Mouse (Mus musculus) adrenal gland, adult 8-10 months (tissue): ENCODE measurements at regions not wholly inside any gene's neighbourhood (a gene's known extent, or its start where the extent isn't known, plus 50 kb on each side); places are given as distances from the start of the nearest gene placed in this dataset.

Experiments
- DNase-seq: peaks from one replicate; pipeline ENCODE4 v3.0.0; 2022

DNA sequence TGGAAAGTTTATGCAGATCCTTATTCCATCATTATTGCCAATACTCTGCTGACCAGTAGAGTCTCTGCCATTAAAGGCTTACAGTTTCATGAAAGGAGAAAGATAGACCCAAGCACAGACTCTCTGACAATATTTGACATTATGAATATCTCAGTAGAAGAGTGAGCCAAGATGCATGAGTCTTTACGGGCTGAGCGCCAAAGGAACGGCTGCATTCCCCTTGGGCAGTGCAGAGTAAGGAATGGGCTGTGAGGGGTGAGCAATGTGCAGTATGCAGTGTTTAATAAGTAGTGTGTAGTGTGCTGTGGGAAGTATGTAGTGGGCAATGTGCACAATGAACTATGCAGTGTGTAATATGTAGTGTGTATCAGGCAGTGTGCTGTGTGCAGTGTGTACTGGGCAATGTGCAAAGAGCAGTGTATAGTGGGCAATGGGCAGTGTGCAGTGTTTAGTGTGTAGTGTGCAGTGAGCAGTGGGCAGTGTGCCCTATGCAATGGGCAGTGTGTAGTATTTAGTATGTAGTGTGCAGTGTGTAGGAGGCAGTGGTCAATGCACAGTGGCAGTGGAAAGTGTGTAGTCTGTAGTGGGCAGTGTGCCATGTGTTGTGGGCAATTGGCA lies 671.8 kb downstream of the 5730522E02Rik start:
- DNase-seq: no peak

GRCm38 (mm10) chr11:25536069-25536468 lies 674.5 kb downstream of the 5730522E02Rik start:
- no peak for DNase-seq

DNA sequence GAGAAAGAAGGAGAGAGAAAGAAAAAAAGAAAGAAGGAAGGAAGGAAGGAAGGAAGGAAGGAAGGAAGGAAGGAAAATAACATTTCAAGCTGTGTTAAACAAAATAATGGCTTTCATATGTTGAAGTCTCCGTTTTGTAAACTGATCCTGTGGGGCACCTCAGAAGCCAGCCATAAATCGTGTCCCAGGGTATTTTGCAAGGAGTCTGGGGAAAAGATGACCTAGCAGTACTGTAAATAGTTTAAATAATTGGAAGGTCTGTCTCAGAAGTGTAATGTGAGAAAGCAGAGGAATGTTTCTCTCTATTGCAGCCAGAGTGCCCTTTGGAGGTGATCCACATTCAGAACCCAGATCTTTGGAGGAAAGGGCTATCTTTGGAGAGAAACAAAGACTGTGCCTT lies 677.5 kb downstream of the 5730522E02Rik start:
- DNase-seq: no peak

DNA sequence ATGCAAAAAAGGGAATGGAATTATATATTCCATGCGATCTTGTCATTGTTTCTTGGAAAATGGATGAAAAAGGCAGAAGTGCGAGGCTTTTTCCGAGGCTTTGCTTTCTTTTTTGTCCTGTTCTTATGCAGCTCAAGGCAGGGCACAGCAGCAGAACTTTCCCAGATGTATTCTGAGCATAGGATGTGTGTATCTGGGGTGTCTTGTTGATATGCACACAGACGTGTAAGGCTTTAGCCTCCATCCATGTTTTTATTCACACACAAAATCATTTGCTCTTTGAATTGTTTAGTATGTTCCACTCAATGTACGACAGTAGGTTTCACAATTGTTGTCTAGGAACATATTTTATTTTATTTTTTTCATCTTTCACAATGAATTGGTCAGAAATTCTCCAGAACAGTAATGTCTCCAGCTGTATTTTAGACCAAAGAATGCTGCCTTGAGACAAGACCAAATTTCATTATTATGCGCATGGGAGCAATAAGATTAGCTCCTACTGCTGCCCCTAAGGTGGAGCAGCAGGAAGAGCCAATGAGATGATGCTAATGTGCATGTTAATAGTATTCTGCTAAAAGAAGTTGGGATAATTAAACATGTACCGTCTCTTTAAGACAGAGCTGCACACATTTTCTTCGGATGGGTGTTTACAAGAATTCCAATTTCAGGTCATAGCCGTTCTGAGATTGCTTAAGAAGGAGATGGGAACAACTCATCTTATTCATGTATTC lies 678.7 kb downstream of the 5730522E02Rik start:
- no peak for DNase-seq

DNA sequence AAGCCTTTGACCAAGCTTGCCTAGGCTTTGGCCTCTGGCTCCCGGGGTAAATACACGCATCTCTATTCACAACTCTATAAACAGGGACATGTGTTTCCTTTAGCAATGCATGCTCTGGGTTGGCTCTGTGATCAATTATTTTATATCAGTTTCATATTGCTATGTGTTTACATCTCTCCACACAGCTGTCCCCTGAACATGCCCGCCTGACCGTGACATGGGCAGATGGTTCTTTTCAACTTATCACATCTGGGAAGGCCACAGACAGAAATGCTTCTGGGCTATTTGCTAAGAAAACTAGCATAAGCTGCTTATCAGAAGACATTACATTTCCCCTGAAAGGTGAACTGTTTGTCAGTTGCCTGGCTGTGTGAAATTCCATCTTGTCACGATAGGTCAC lies 682.5 kb downstream of the 5730522E02Rik start:
- DNase-seq: no peak

- no peak for DNase-seq
Measured at GRCm38 (mm10) chr11:25518903-25519302, 691.7 kb downstream of the 5730522E02Rik start.

DNA sequence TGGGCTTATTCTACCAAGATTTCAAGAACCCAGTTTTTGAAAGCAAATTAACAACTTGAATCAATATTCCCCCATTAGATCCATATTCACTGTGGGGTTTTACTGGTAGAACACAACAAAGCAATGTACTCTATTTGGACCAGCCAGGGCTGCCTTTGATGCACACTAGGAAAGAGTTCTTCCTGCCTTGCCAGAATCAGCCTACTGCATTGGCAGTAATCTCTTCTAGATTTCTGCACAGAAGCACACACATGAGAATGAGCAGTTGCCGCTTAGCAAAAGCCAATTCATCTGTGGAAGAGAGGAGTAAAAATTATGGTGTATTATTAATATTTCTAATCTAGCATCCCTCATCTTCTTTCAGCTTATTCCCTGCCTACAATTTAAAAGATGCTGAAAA lies 692.4 kb downstream of the 5730522E02Rik start:
- DNase-seq: no peak

DNA sequence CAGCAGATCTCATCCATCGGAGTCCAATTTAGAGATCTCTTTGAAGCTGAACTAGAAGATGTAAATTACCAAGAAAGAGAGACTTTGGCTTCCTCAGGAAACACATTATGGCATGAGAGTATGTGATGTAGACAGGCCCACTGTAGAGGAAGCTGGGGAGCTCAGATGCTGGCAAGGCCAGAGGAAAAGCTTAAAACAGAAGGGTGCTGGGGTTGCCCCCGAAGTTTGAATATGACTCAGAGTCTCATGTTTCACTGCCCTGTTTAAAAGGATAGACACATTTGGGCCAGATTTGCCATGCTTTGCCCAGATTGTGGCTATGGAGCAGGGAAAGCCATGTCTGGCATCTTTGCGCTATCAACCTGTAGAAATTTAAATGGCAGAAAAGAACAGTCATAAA lies 705.1 kb downstream of the 5730522E02Rik start:
- DNase-seq: no peak

DNA sequence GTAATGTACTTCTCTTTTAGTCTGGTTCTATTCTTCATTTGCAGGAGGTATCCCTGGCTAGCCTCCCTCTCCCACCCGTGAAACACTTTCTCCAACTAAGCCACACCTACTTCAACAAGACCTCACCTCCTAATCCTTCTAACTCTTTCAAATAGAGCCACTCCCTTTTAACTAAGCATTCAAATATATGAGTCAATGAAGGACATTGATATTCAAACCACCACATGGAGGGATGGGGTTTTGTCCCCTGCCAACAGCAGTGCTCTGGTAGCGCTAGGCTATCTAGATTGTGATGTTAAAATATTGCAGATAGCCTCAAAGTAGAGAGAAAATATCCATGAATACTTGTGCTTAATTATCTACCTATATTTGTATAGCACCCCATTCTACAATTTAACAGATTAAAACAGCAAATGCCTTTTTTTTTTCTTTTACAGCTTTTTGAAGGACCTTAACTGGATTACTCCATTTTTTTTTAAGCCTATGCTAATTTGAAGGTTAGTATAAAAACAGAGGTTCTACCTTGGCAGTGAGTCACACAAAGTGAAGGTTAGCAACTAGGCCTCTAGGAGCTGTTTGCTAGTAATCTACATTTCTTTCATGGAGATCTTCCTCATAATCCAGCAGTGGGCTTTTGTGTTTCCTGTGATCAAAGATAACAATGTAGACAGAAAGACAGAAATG lies 736.7 kb downstream of the 5730522E02Rik start:
- no peak for DNase-seq

- DNase-seq: no peak
Measured at GRCm38 (mm10) chr11:25469819-25470218, 740.7 kb downstream of the 5730522E02Rik start.

- no peak for DNase-seq
Measured at GRCm38 (mm10) chr11:25437206-25437605, 773.4 kb downstream of the 5730522E02Rik start.

DNA sequence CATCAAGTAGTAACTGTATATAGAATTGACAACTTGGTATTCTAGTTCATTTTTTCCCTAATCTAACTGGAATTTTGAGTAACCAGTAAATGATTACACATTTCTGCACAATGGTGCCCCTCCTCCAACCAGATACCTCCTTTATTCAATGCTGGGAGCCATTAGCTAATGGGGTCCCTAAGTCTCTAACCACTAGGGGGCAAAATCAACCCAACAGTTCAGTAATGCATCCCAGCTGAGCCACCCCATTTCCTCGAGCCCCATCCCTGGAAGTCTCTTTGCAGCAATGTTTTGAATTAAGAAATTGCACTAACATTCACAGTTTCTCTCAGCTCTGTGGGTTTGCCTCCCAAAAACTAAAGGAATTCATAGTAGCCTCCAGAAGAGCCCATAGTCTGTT lies 774.9 kb downstream of the 5730522E02Rik start:
- no peak for DNase-seq

GRCm38 (mm10) chr11:25423186-25423585 lies 787.4 kb downstream of the 5730522E02Rik start:
- no peak for DNase-seq

- no peak for DNase-seq
Measured at GRCm38 (mm10) chr11:25421486-25421885, 789.1 kb downstream of the 5730522E02Rik start.

GRCm38 (mm10) chr11:25410403-25411090 lies 800.0 kb downstream of the 5730522E02Rik start:
- DNase-seq: no peak

DNA sequence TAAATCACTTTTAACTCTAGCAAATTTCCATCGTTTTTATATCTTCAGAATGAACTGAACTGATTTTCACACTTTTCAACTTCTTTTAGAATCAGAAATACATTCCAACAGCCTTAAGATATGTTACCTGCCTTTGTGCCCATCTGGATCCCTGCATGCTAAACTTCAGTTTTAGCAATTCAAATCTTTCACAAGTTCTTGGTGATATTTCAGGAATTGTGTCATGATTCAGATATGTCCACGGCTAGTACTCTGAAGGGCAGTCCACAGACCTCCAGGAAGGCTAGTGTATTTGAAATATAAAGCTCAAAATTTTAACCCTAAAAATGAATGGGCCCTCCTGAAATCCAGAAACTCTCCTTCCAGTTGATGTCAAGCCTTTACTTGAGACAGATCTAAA lies 818.9 kb downstream of the 5730522E02Rik start:
- no peak for DNase-seq

- no peak for DNase-seq
Measured at GRCm38 (mm10) chr11:25367111-25367510, 843.5 kb downstream of the 5730522E02Rik start.

- no peak for DNase-seq
Measured at GRCm38 (mm10) chr11:25365433-25365832, 845.1 kb downstream of the 5730522E02Rik start.

GRCm38 (mm10) chr11:25359723-25360122 lies 850.8 kb downstream of the 5730522E02Rik start:
- DNase-seq: no peak

DNA sequence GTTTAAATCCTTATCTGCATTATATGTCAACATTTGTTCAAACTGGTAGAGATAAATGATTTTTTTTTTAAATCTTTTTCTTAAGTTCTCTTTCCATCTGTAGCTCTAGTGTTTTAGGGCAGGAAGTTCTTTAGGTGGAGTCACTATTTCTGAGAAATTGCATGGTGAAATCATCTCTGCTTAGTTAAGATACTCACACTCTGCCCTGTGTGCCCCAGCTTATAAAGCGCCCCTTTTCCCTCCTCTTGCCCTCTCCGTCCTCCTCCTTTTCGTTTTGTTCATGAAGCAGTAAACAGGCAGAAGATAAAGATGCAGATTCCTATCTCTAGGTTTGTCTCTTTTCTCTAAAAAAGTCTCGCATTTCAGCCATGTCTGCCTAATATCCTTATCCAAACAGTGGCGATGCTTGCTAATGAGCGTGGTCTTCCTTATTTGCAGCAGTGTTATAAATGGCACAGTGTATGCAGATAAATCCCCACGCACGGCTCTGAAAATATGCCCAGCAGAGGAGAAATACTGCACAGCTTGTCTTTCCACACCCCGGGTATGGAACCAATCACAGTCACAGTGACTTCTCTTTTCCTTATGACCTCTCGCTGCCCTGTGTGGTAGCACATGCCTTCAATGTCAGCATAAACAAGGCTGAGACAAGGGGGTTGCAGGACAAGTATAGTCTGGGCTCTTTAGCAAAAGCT lies 852.7 kb downstream of the 5730522E02Rik start:
- DNase-seq: no peak

- DNase-seq: no peak
Measured at GRCm38 (mm10) chr11:25356671-25357586, 853.6 kb downstream of the 5730522E02Rik start.
